Mouse (Mus musculus): Measurements from ENCODE around the gene Wnt3a. TPM values are rescaled to one million over a fixed set of nuclear protein-coding genes. Genes with fewer than 3 reads are reported as not detected.

Wnt3a gene
- polyA plus RNA-seq, 1 experiment from 2014 or later: 11.8 TPM

GRCm38 (mm10) chr11:59278047-59278446, 12.5 kb downstream of the Wnt3a start:
- peaks cover 2% of the 10 kb centered on the region; the same call in 1 of the 2 replicates for H3K36me3 ChIP-seq (replicated peaks)
- H3K27me3 ChIP-seq (ENCODE audit: poor library complexity, severe bottlenecking): peaks cover 83% of the 10 kb centered on the region
- DNase-seq (ENCODE audit: extremely low spot score, low spot score): no peak
- H3K27ac ChIP-seq: 0 out of 2 replicates have a peak overlapping the region, but pooled peaks have one; percentile 1
- H3K4me3 ChIP-seq: no peak overlapping the region
- H3K9me3 ChIP-seq: no peaks in the 10 kb centered on the region
- peaks cover 9% of the 10 kb centered on the region for H3K4me1 ChIP-seq
- 65% methylated on average over 4 of the region's 4 CpGs for WGBS

GRCm38 (mm10) chr11:59276877-59277276, 13.7 kb downstream of the Wnt3a start:
- no peak for DNase-seq (ENCODE audit: extremely low spot score, low spot score)
- peaks cover 4% of the 10 kb centered on the region for H3K36me3 ChIP-seq (replicated peaks)
- no peak overlapping the region for H3K4me3 ChIP-seq
- no peak overlapping the region for H3K27ac ChIP-seq
- H3K9me3 ChIP-seq: no peaks in the 10 kb centered on the region
- peaks cover 81% of the 10 kb centered on the region for H3K27me3 ChIP-seq (ENCODE audit: poor library complexity, severe bottlenecking)
- peaks cover 9% of the 10 kb centered on the region for H3K4me1 ChIP-seq
- 41% methylated on average over 2 of the region's 2 CpGs for WGBS

- WGBS: 76% methylated on average over 3 of the region's 3 CpGs
- peaks cover 5% of the 10 kb centered on the region; the same call in 1 of the 2 replicates for H3K9me3 ChIP-seq
- H3K4me3 ChIP-seq: no peak overlapping the region
- peaks cover 73% of the 10 kb centered on the region for H3K27me3 ChIP-seq (ENCODE audit: poor library complexity, severe bottlenecking)
- H3K27ac ChIP-seq: no peak overlapping the region
- H3K36me3 ChIP-seq (replicated peaks): peaks cover 9% of the 10 kb centered on the region
- peaks cover 9% of the 10 kb centered on the region for H3K4me1 ChIP-seq
- no peak for DNase-seq (ENCODE audit: extremely low spot score, low spot score)
Measured at GRCm38 (mm10) chr11:59274184-59274583, 16.4 kb downstream of the Wnt3a start.

GRCm38 (mm10) chr11:59266727-59267126, 23.8 kb downstream of the Wnt3a start:
- Histone ChIP-seq H3K27ac (peak overlapping the region; percentile 72), H3K4me3 (no peak overlapping the region), H3K9me3 (peaks cover 17% of the 10 kb centered on the region), H3K27me3 (ENCODE audit: poor library complexity, severe bottlenecking) (peaks cover 91% of the 10 kb centered on the region), H3K36me3 (replicated peaks) (peaks cover 7% of the 10 kb centered on the region; the same call in 1 of the 2 replicates), H3K4me1 (peaks cover 43% of the 10 kb centered on the region)
- WGBS: 23% methylated on average over 6 of the region's 6 CpGs
- no peak for DNase-seq (ENCODE audit: extremely low spot score, low spot score)

- H3K9me3 ChIP-seq: peaks cover 17% of the 10 kb centered on the region
- no peak for DNase-seq (ENCODE audit: extremely low spot score, low spot score)
- 61% methylated on average over 8 of the region's 8 CpGs for WGBS
- peaks cover 7% of the 10 kb centered on the region; the same call in 1 of the 2 replicates for H3K36me3 ChIP-seq (replicated peaks)
- peak overlapping the region; percentile 56; the same call in 1 of the 2 replicates for H3K4me3 ChIP-seq
- H3K27me3 ChIP-seq (ENCODE audit: poor library complexity, severe bottlenecking): peaks cover 98% of the 10 kb centered on the region
- H3K4me1 ChIP-seq: peaks cover 43% of the 10 kb centered on the region
- H3K27ac ChIP-seq: peak overlapping the region; percentile 83
Measured at GRCm38 (mm10) chr11:59265154-59265813, 25.3 kb downstream of the Wnt3a start.

GRCm38 (mm10) chr11:59264593-59264992, 26.0 kb downstream of the Wnt3a start:
- Histone ChIP-seq H3K27me3 (ENCODE audit: poor library complexity, severe bottlenecking) (peaks cover 98% of the 10 kb centered on the region), H3K36me3 (replicated peaks) (peaks cover 6% of the 10 kb centered on the region; the same call in 1 of the 2 replicates), H3K4me1 (peaks cover 43% of the 10 kb centered on the region), H3K9me3 (peaks cover 16% of the 10 kb centered on the region), H3K4me3 (peak overlapping the region; percentile 56), H3K27ac (peak overlapping the region; percentile 83)
- peak; percentile 57 for DNase-seq (ENCODE audit: extremely low spot score, low spot score)
- WGBS: 2% methylated on average over 8 of the region's 8 CpGs

- 0 out of 2 replicates have a peak, but pooled peaks cover under 1% of the 10 kb centered on the region for H3K36me3 ChIP-seq (replicated peaks)
- under 1% methylated on average over 56 of the region's 56 CpGs for whole genome bisulfite sequencing
- peaks cover 10% of the 10 kb centered on the region for H3K9me3 ChIP-seq
- peaks cover 43% of the 10 kb centered on the region for H3K4me1 ChIP-seq
- peaks cover 92% of the 10 kb centered on the region for H3K27me3 ChIP-seq (ENCODE audit: poor library complexity, severe bottlenecking)
- H3K27ac ChIP-seq: peak overlapping the region; percentile 83
- DNase-seq (ENCODE audit: extremely low spot score, low spot score): peak; percentile 70
- H3K4me3 ChIP-seq: peak overlapping the region; percentile 56
Measured at GRCm38 (mm10) chr11:59263870-59264563, 26.5 kb downstream of the Wnt3a start.

GRCm38 (mm10) chr11:59262308-59262707, 28.2 kb downstream of the Wnt3a start:
- peaks cover 76% of the 10 kb centered on the region for H3K27me3 ChIP-seq (ENCODE audit: poor library complexity, severe bottlenecking)
- H3K27ac ChIP-seq: no peak overlapping the region
- no peaks in the 10 kb centered on the region for H3K36me3 ChIP-seq (replicated peaks)
- H3K4me1 ChIP-seq: peaks cover 43% of the 10 kb centered on the region
- DNase-seq (ENCODE audit: extremely low spot score, low spot score): no peak
- no peaks in the 10 kb centered on the region for H3K9me3 ChIP-seq
- no peak overlapping the region for H3K4me3 ChIP-seq

- H3K4me3 ChIP-seq: no peak overlapping the region
- WGBS: 85% methylated on average over 10 of the region's 10 CpGs
- H3K9me3 ChIP-seq: no peaks in the 10 kb centered on the region
- H3K27ac ChIP-seq: 0 out of 2 replicates have a peak overlapping the region, but pooled peaks have one; percentile 36
- peaks cover 72% of the 10 kb centered on the region for H3K27me3 ChIP-seq (ENCODE audit: poor library complexity, severe bottlenecking)
- H3K36me3 ChIP-seq (replicated peaks): no peaks in the 10 kb centered on the region
- DNase-seq (ENCODE audit: extremely low spot score, low spot score): no peak
- peaks cover 30% of the 10 kb centered on the region for H3K4me1 ChIP-seq
Measured at GRCm38 (mm10) chr11:59260706-59261493, 29.7 kb downstream of the Wnt3a start.

- Histone ChIP-seq H3K36me3 (replicated peaks) (no peaks in the 10 kb centered on the region), H3K9me3 (no peaks in the 10 kb centered on the region), H3K4me1 (peaks cover 17% of the 10 kb centered on the region), H3K4me3 (no peak overlapping the region), H3K27me3 (ENCODE audit: poor library complexity, severe bottlenecking) (peaks cover 71% of the 10 kb centered on the region), H3K27ac (no peak overlapping the region)
- DNase-seq (ENCODE audit: extremely low spot score, low spot score): no peak
- WGBS: 89% methylated on average over 7 of the region's 7 CpGs
Measured at GRCm38 (mm10) chr11:59259647-59260046, 30.9 kb downstream of the Wnt3a start.

GRCm38 (mm10) chr11:59248101-59248500, 42.5 kb downstream of the Wnt3a start:
- Histone ChIP-seq H3K36me3 (replicated peaks) (peaks cover 7% of the 10 kb centered on the region), H3K9me3 (peaks cover 4% of the 10 kb centered on the region; the same call in 1 of the 2 replicates), H3K27ac (no peak overlapping the region), H3K4me3 (no peak overlapping the region), H3K4me1 (0 out of 2 replicates have a peak, but pooled peaks cover 3% of the 10 kb centered on the region), H3K27me3 (ENCODE audit: poor library complexity, severe bottlenecking) (peaks cover 67% of the 10 kb centered on the region)
- DNase-seq (ENCODE audit: extremely low spot score, low spot score): no peak
- 78% methylated on average over 10 of the region's 10 CpGs for WGBS

- WGBS: 53% methylated on average over 6 of the region's 6 CpGs
- no peak for DNase-seq (ENCODE audit: extremely low spot score, low spot score)
- Histone ChIP-seq H3K27me3 (ENCODE audit: poor library complexity, severe bottlenecking) (peaks cover 72% of the 10 kb centered on the region), H3K36me3 (replicated peaks) (no peaks in the 10 kb centered on the region), H3K9me3 (no peaks in the 10 kb centered on the region), H3K4me3 (no peak overlapping the region), H3K4me1 (peaks cover 21% of the 10 kb centered on the region), H3K27ac (no peak overlapping the region)
Measured at GRCm38 (mm10) chr11:59243856-59244255, 46.7 kb downstream of the Wnt3a start.
